Mouse (Mus musculus) MEL (cell line): ENCODE data around the gene Aen. TPM values are rescaled to one million over a fixed set of nuclear protein-coding genes. Genes with fewer than 3 reads are reported as not detected.

Experiments used
- DNase-seq: peaks from one replicate; pipeline ENCODE4 v3.0.0; 2011; ENCODE audit warnings: low read depth, low spot score
- H3K27ac ChIP-seq: 2 replicates; pipeline ENCODE4 v1.5.1; 2012; ENCODE audit warnings: low read depth, mild to moderate bottlenecking, control low read depth, low read length, moderate library complexity; ENCODE audit not compliant: control insufficient read depth
- H3K27me3 ChIP-seq, 2 experiments: fragments of 150-350 bp in 1 of 2; sonication (generic) in 1 of 2; 2 replicates each; pipeline ENCODE4 v1.6.1; 2012; ENCODE audit warnings: low read length in 2 of 2, mild to moderate bottlenecking in 2 of 2, improper control_type of control experiment in 1 of 2, moderate library complexity in 1 of 2; ENCODE audit not compliant: insufficient read depth in 2 of 2, control insufficient read depth in 1 of 2
- H3K36me3 ChIP-seq, 2 experiments: 2 replicates each; pipeline ENCODE4 v1.6.1; 2012 to 2014; ENCODE audit warnings: low read length in 2 of 2, improper control_type of control experiment in 1 of 2, inconsistent platforms in 1 of 2, mild to moderate bottlenecking in 1 of 2; ENCODE audit not compliant: insufficient read depth in 2 of 2, control insufficient read depth in 1 of 2
- H3K4me1 ChIP-seq, 2 experiments: fragments of 150-350 bp in 1 of 2; sonication (generic) in 1 of 2; 2 replicates each; pipeline ENCODE4 v1.6.1; 2012; ENCODE audit warnings: low read length in 2 of 2, improper control_type of control experiment in 1 of 2, mild to moderate bottlenecking in 1 of 2; ENCODE audit not compliant: insufficient read depth in 2 of 2, control insufficient read depth in 1 of 2
- H3K4me3 ChIP-seq, 2 experiments: fragments of 150-350 bp in 1 of 2; sonication (generic) in 1 of 2; 2 replicates each; pipeline ENCODE4 v1.5.1; 2012; ENCODE audit warnings: low read depth in 2 of 2, low read length in 2 of 2, mild to moderate bottlenecking in 2 of 2, moderate library complexity in 2 of 2, control low read depth in 1 of 2, improper control_type of control experiment in 1 of 2; ENCODE audit not compliant: control insufficient read depth in 1 of 2, insufficient read depth in 1 of 2
- H3K79me2 ChIP-seq: 2 replicates; pipeline ENCODE4 v1.6.1; 2012; ENCODE audit warnings: mild to moderate bottlenecking, low read length, moderate library complexity; ENCODE audit not compliant: control insufficient read depth, poor library complexity, insufficient read depth
- H3K9ac ChIP-seq: 2 replicates; pipeline ENCODE4 v1.6.1; 2012; ENCODE audit warnings: low read depth, mild to moderate bottlenecking, control low read depth, low read length, moderate library complexity; ENCODE audit not compliant: control insufficient read depth, poor library complexity, severe bottlenecking
- H3K9me3 ChIP-seq: fragments of 150-350 bp; sonication (generic); replicated peaks from 2 replicates; pipeline ENCODE4 v1.6.1; 2012; ENCODE audit warnings: mild to moderate bottlenecking, low read length, improper control_type of control experiment, moderate library complexity; ENCODE audit not compliant: insufficient read depth
- CHD1 ChIP-seq: IDR thresholded peaks from 2 replicates; pipeline ENCODE4 v1.6.1; 2012; ENCODE audit warnings: low read depth, mild to moderate bottlenecking, inconsistent platforms, low read length, improper control_type of control experiment
- CHD2 ChIP-seq: IDR thresholded peaks from 2 replicates; pipeline ENCODE4 v1.6.1; 2011; ENCODE audit warnings: low read length, improper control_type of control experiment
- CTCF ChIP-seq, 3 experiments: IDR thresholded peaks in 2 of 3; conservative IDR thresholded peaks in 1 of 3; 2 replicates each; pipeline ENCODE4 v1.5.1; 2011 to 2012; ENCODE audit warnings: low read length in 3 of 3, low read depth in 2 of 3, mild to moderate bottlenecking in 2 of 3, improper control_type of control experiment in 1 of 3, inconsistent platforms in 1 of 3, mixed read lengths in 1 of 3, moderate library complexity in 1 of 3; ENCODE audit not compliant: control insufficient read depth in 1 of 3, insufficient read depth in 1 of 3, poor library complexity in 1 of 3, severe bottlenecking in 1 of 3
- E2F4 ChIP-seq: IDR thresholded peaks from 2 replicates; pipeline ENCODE4 v1.6.1; 2011; ENCODE audit warnings: low read depth, low read length, improper control_type of control experiment, borderline replicate concordance
- ELF1 ChIP-seq: IDR thresholded peaks from 2 replicates; pipeline ENCODE4 v1.6.1; 2014; ENCODE audit warnings: low read depth, mild to moderate bottlenecking, inconsistent platforms, low read length, improper control_type of control experiment, moderate library complexity
- EP300 ChIP-seq, 2 experiments: IDR thresholded peaks; 2 replicates each; pipeline ENCODE4 v1.6.1; 2011; ENCODE audit warnings: improper control_type of control experiment in 2 of 2, low read length in 2 of 2, low read depth in 1 of 2, mild to moderate bottlenecking in 1 of 2
- ETS1 ChIP-seq: IDR thresholded peaks from 2 replicates; pipeline ENCODE4 v1.6.1; 2012; ENCODE audit warnings: low read depth, mild to moderate bottlenecking, inconsistent platforms, low read length, improper control_type of control experiment, moderate library complexity
- HCFC1 ChIP-seq: IDR thresholded peaks from 2 replicates; pipeline ENCODE4 v1.6.1; 2012; ENCODE audit warnings: low read depth, mild to moderate bottlenecking, inconsistent platforms, low read length, improper control_type of control experiment, moderate library complexity
- JUND ChIP-seq: IDR thresholded peaks from 2 replicates; pipeline ENCODE4 v1.6.1; 2011; ENCODE audit warnings: low read depth, mild to moderate bottlenecking, improper control_type of control experiment, low read length
- MXI1 ChIP-seq: IDR thresholded peaks from 2 replicates; pipeline ENCODE4 v1.6.1; 2011; ENCODE audit warnings: mild to moderate bottlenecking, low read depth, low read length, improper control_type of control experiment
- MYB ChIP-seq: IDR thresholded peaks from 2 replicates; pipeline ENCODE4 v1.6.1; 2011; ENCODE audit warnings: mild to moderate bottlenecking, low read depth, low read length, improper control_type of control experiment
- RAD21 ChIP-seq: IDR thresholded peaks from 2 replicates; pipeline ENCODE4 v1.6.1; 2011; ENCODE audit warnings: mild to moderate bottlenecking, low read depth, low read length, improper control_type of control experiment
- RCOR1 ChIP-seq: IDR thresholded peaks from 2 replicates; pipeline ENCODE4 v1.6.1; 2012; ENCODE audit warnings: low read depth, mild to moderate bottlenecking, inconsistent platforms, low read length, improper control_type of control experiment
- SIN3A ChIP-seq: IDR thresholded peaks from 2 replicates; pipeline ENCODE4 v1.6.1; 2012; ENCODE audit warnings: low read length, improper control_type of control experiment, inconsistent platforms
- SMC3 ChIP-seq: IDR thresholded peaks from 2 replicates; pipeline ENCODE4 v1.6.1; 2011; ENCODE audit warnings: low read depth, low read length, improper control_type of control experiment
- TAL1 ChIP-seq: IDR thresholded peaks from 2 replicates; pipeline ENCODE4 v1.6.1; 2012; ENCODE audit warnings: mild to moderate bottlenecking, inconsistent platforms, low read length, moderate library complexity, mixed read lengths
- TBP ChIP-seq: IDR thresholded peaks from 2 replicates; pipeline ENCODE4 v1.8.0; 2011; ENCODE audit warnings: low read depth, low read length, improper control_type of control experiment
- USF1 ChIP-seq: IDR thresholded peaks from 2 replicates; pipeline ENCODE4 v1.6.1; 2014; ENCODE audit warnings: low read depth, mild to moderate bottlenecking, inconsistent platforms, low read length, improper control_type of control experiment, moderate library complexity
- ZKSCAN1 ChIP-seq: IDR thresholded peaks from 2 replicates; pipeline ENCODE4 v1.6.1; 2012; ENCODE audit warnings: low read depth, mild to moderate bottlenecking, inconsistent platforms, low read length, improper control_type of control experiment, moderate library complexity
- polyA plus RNA-seq, 2 experiments: library from polyadenylated mRNA; stranded (reverse) in 1 of 2; unstranded in 1 of 2; fragments of >175 nt in 1 of 2; fragments of >200 nt in 1 of 2; gene quantifications; 2 replicates each; pipeline versions ENCODE4 v1.2.1 to v1.2.4; 2012; ENCODE audit warnings: low replicate concordance in 2 of 2, low read depth in 1 of 2; ENCODE audit not compliant: insufficient read length in 2 of 2, insufficient read depth in 1 of 2, missing spikeins in 1 of 2
- total RNA-seq: library from RNA; depleted of rRNA; stranded (reverse); fragments of 300-350 nt; gene quantifications from 2 replicates; pipeline ENCODE4 v1.2.3, GENCODE M21; 2012

The Aen gene
- total and polyA plus RNA-seq, 3 experiments: 95.9 to 97.7 TPM; not detected in 1

GRCm38 (mm10) chr7:78910336-78911098 is 14.9 kb downstream of the Aen start:
- Histone ChIP-seq H3K4me1 (peaks cover 2 to 29% of the 10 kb centered on the region in 2 experiments), H3K36me3 (peaks cover 2 to 18% of the 10 kb centered on the region in 2 experiments; a peak in 3 of 4 replicates), H3K9me3 (no peaks in the 10 kb centered on the region), H3K9ac (no peak overlapping the region), H3K79me2 (peaks cover 14% of the 10 kb centered on the region; the same call in 1 of the 2 replicates), H3K4me3 (no peak overlapping the region), H3K27ac (no peak overlapping the region), H3K27me3 (no peaks in the 10 kb centered on the region)
- DNase-seq: peak; percentile 78
- TF ChIP-seq HCFC1 (no peak), CHD1 (no peak), MYB (no peak), CTCF (IDR thresholded peaks at IDR 0.05 in 2 of 3, conservative IDR thresholded peaks at IDR 0.05 in 1 of 3; ENCODE audit: control insufficient read depth in 1 of 3, insufficient read depth in 1 of 3, low read depth in 2 of 3, low read length in 3 of 3, poor library complexity in 1 of 3, severe bottlenecking in 1 of 3) (peak; percentile 62 to 78 (median 70); a peak in 5 of 6 replicates), SIN3A (peak; percentile 59; the same call in 1 of the 2 replicates), EP300 (IDR thresholded peaks at IDR 0.05; ENCODE audit: low read depth in 1 of 2, low read length in 2 of 2) (peak in 1 of 2 experiments; percentile 10; a peak in 1 of 4 replicates), SMC3 (peak; percentile 46), ELF1 (no peak), JUND (no peak), TBP (no peak), RAD21 (peak; percentile 20), ETS1 (peak; percentile 64)

- Histone ChIP-seq H3K27me3 (no peaks in the 10 kb centered on the region), H3K27ac (no peak overlapping the region), H3K4me3 (no peak overlapping the region), H3K36me3 (peaks cover 2 to 19% of the 10 kb centered on the region in 2 experiments; a peak in 2 of 4 replicates), H3K9me3 (no peaks in the 10 kb centered on the region), H3K9ac (no peak overlapping the region), H3K79me2 (peaks cover 11% of the 10 kb centered on the region), H3K4me1 (peaks cover 2 to 29% of the 10 kb centered on the region in 2 experiments)
- no peak for TF ChIP-seq TAL1
- no peak for TF ChIP-seq MXI1
- TF ChIP-seq E2F4: no peak
- no peak for TF ChIP-seq CHD2
- no peak for TF ChIP-seq CHD1
- TF ChIP-seq USF1: no peak
- TF ChIP-seq ETS1: no peak
- no peak for TF ChIP-seq RCOR1
- TF ChIP-seq ZKSCAN1: no peak
- DNase-seq: no peak
These were observed 15.6 kb downstream of the Aen start for GRCm38 (mm10) chr7:78911209-78911608.
